Mouse (Mus musculus) spleen, adult 2 months (tissue): ENCODE measurements at regions not wholly inside any gene's neighbourhood (a gene's known extent, or its start where the extent isn't known, plus 50 kb on each side); places are given as distances from the start of the nearest gene placed in this dataset.

Experiments
- DNase-seq, 2 experiments: peaks; one replicate each; pipeline versions ENCODE4 v3.0.0 to v3.0.0-alpha.2; 2012 to 2021; ENCODE audit warnings: low spot score in 2 of 2, low read depth in 1 of 2
- H3K27ac ChIP-seq: fragments of 200-500 bp; 2 replicates; pipeline ENCODE4 v1.5.1; 2012; ENCODE audit warnings: low read length, inconsistent platforms; ENCODE audit not compliant: insufficient read depth
- H3K27me3 ChIP-seq: fragments of 200-500 bp; 2 replicates; pipeline ENCODE4 v1.6.1; 2012; ENCODE audit warnings: mild to moderate bottlenecking, moderate library complexity, low read length, inconsistent platforms; ENCODE audit not compliant: control insufficient read depth, insufficient read depth
- H3K36me3 ChIP-seq: fragments of 200-500 bp; 2 replicates; pipeline ENCODE4 v1.6.1; 2012; ENCODE audit warnings: mild to moderate bottlenecking, low read length, inconsistent platforms; ENCODE audit not compliant: control insufficient read depth, insufficient read depth
- H3K4me1 ChIP-seq: fragments of 200-500 bp; 2 replicates; pipeline ENCODE4 v1.6.1; 2011; ENCODE audit warnings: inconsistent platforms; ENCODE audit not compliant: control insufficient read depth, insufficient read depth, insufficient read length
- H3K4me3 ChIP-seq: fragments of 200-500 bp; 2 replicates; pipeline ENCODE4 v1.5.1; 2011; ENCODE audit warnings: mild to moderate bottlenecking, inconsistent platforms; ENCODE audit not compliant: insufficient read depth, insufficient read length; ENCODE audit errors: extremely low read depth
- CTCF ChIP-seq: fragments of 200-500 bp; IDR thresholded peaks from 2 replicates; pipeline ENCODE4 v1.5.1; 2011; ENCODE audit warnings: mild to moderate bottlenecking, inconsistent platforms; ENCODE audit not compliant: insufficient read depth, insufficient read length, insufficient replicate concordance; ENCODE audit errors: extremely low read depth
- POLR2A ChIP-seq: fragments of 200-500 bp; IDR thresholded peaks from 2 replicates; pipeline ENCODE4 v1.6.1; 2011; ENCODE audit warnings: low read depth, low read length, inconsistent platforms
- WGBS: fragments of 180-500 bp; shearing (Covaris S2); methylation state at CpG from one replicate; pipeline ENCODE4 v1.1.7; 2018; 5-methylcytosine and 5-hydroxymethylcytosine counted together

DNA sequence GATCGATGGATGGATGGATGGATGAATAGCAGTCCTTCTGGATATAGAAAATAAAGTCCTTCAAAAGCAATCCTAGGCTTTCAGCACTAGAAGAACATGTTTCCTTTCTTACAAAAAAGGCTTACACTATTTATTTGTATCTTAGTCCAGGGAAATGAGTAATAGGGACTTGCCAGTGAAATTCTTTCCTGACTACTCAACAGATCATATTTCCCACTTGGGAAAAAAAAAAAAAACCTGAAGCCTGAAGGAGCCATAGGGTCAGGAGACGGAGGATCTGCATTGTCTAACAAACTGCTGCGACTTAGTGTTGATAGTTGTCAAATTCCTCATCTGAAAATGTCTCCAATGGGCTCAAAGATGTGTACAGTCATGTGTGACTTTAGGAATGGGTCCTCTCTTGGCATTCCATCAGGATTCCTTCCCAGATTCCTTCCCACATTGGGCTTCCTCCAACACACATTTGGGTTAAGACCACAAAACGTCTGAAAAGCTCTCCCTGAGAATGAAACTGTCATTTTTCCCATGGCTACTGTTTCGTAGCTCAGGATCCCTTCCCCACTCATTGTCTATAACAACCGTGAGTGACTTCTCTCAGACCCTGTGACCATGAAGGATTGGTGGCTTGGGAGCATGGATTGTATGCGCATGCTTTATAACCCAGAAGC is 399.2 kb upstream of the 4930412O13Rik start:
- WGBS = 86% methylated on average over 7 of the region's 7 CpGs
- H3K4me1 ChIP-seq = no peaks in the 10 kb centered on the region
- no peak overlapping the region for H3K4me3 ChIP-seq
- H3K27ac ChIP-seq = no peak overlapping the region
- no peaks in the 10 kb centered on the region for H3K36me3 ChIP-seq
- TF ChIP-seq POLR2A = no peak
- no peak for TF ChIP-seq CTCF
- DNase-seq = no peak
- H3K27me3 ChIP-seq = no peaks in the 10 kb centered on the region

DNA sequence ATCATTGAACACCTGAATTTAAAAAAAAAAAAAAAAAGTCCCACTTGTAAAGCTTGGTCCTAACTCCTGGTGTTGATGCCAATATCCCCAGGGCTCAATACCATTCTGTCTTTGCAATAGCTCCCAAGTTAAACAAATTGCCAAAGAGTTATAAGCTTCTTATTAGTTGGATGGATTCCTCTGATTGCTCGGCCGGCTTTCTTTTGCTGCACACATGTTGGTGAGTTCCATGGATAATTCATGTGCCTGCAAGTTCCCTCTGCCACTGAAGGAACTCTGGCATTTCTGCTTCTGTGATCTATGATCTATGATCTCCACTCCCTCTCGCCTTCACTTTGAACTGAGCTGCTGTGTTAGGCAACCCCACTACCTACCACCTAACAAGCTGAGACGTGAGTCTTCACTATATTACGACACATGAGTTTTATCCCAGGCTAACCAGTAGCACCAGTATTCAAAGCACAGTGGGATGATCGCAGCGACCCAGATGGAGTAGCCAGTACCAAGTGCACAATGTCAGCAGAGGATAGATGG is 393.6 kb upstream of the 4930412O13Rik start:
- 89% methylated on average over 7 of the region's 7 CpGs for WGBS
- DNase-seq = no peak
- TF ChIP-seq CTCF (no peak), POLR2A (no peak)
- Histone ChIP-seq H3K4me3 (no peak overlapping the region), H3K27me3 (no peaks in the 10 kb centered on the region), H3K36me3 (no peaks in the 10 kb centered on the region), H3K27ac (no peak overlapping the region), H3K4me1 (no peaks in the 10 kb centered on the region)

DNA sequence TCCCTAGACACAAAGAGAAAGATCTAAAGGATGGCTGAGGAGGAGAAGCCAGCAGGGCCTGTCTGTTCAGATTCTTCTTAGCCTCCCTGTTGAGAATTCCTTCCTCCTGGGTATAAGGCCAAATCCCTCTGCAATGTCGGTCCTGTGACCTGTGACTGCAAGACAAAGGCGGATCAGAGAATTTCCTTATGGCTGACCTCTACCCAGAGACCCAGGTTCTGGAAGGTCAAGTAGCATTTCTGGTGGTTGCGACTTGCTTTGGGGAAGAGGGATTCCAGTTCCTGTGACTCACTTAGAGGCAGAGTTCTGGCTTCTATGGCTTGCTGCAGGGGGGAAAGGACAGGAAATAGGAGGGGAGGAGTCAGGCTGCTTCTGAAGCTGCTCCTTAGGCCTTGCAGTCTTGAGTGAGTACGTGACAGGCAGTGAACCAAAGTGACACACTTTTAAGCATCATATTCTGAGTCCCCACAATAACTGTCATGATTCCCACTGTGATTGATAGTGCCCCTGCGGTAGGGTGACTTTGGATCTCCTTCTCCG is 387.4 kb upstream of the 4930412O13Rik start:
- TF ChIP-seq CTCF (no peak), POLR2A (no peak)
- no peak for DNase-seq
- H3K4me1 ChIP-seq = no peaks in the 10 kb centered on the region
- no peak overlapping the region for H3K4me3 ChIP-seq
- no peaks in the 10 kb centered on the region for H3K27me3 ChIP-seq
- 62% methylated on average over 6 of the region's 6 CpGs for WGBS
- no peak overlapping the region for H3K27ac ChIP-seq
- no peaks in the 10 kb centered on the region for H3K36me3 ChIP-seq

DNA sequence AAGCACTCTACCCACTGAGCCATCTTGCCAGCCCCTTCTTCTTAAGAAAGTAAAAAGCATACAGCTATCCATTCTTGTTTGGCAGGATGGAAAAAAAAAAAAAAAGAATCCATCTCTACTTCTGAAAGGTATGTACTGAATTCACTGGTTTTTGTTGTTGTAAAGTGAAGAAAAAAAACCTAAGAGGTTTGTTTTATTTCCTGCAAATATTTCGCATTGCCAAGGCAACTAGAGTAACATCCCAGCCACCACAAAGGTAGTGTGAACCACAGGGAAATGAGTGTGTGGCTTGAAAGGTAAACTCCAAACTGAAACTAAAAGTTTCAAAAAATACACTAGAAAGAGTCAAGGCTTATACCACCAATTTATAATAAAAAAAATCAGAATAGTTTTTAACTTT is 361.0 kb upstream of the 4930412O13Rik start:
- no peak for TF ChIP-seq CTCF
- TF ChIP-seq POLR2A = no peak
- DNase-seq = peak in 1 of 2 experiments; percentile 58
- peak overlapping the region; percentile 62; the same call in 1 of the 2 replicates for H3K27ac ChIP-seq
- H3K4me1 ChIP-seq = 0 out of 2 replicates have a peak, but pooled peaks cover 2% of the 10 kb centered on the region
- no peaks in the 10 kb centered on the region for H3K36me3 ChIP-seq
- 67% methylated on average over 1 of the region's 1 CpGs for WGBS
- H3K4me3 ChIP-seq = no peak overlapping the region
- no peaks in the 10 kb centered on the region for H3K27me3 ChIP-seq

DNA sequence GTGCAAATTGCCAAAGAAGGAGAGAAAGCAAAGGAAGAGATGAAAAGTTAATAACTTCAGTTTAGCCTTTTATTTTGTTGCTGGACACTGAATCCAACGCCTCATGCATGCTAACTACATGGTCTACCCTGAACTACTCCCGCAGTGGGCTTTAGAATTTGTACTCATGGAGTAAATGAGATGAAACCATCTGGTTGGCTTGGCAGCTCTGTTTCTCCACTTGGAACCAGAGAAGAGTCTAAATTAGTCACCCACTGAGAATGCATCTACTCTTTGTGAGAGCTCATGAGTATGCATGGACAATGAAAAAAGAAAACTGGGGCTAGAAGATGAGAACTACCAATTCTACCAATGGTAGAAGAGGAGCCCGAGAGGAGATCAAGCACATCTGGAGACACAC is 355.1 kb upstream of the 4930412O13Rik start:
- TF ChIP-seq CTCF (no peak), POLR2A (no peak)
- no peaks in the 10 kb centered on the region for H3K4me1 ChIP-seq

DNA sequence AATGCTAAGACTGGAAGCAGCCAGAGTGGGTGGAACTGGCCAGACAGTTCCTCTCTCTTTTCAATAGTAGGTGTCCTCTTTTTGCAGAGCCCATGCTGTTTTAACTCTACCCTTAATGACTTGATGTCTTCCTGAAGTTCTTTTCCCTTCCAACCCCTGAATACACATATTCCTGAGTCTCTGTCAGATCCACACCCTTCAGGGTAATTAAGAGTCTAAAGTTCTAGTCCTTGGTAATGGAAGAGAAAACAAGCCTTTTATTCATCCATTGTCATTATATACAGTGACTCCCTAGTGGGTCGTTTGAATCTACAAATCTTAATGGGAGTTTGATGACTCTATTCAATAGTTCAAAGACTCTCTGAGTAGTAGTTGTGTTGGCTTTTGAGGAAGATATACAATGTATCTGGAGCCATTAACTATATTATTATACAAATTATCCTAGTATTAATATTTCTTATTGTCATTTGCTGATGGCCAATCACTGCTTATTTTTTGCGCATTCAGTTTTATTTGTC is 345.9 kb upstream of the 4930412O13Rik start:
- no peak for DNase-seq
- 90% methylated on average over 2 of the region's 2 CpGs for WGBS
- H3K27ac ChIP-seq = no peak overlapping the region
- H3K36me3 ChIP-seq = no peaks in the 10 kb centered on the region
- H3K27me3 ChIP-seq = no peaks in the 10 kb centered on the region
- no peak for TF ChIP-seq CTCF
- TF ChIP-seq POLR2A = no peak
- H3K4me1 ChIP-seq = no peaks in the 10 kb centered on the region
- no peak overlapping the region for H3K4me3 ChIP-seq

More for the DNA sequence above, 355.1 kb upstream of the 4930412O13Rik start:
- no peaks in the 10 kb centered on the region for H3K36me3 ChIP-seq
- DNase-seq = no peak
- 89% methylated on average over 3 of the region's 3 CpGs for WGBS
- no peaks in the 10 kb centered on the region for H3K27me3 ChIP-seq
- H3K4me3 ChIP-seq = no peak overlapping the region
- H3K27ac ChIP-seq = no peak overlapping the region
